Mouse (Mus musculus) urinary bladder, postnatal 10 days (tissue): ENCODE data around the gene Fam155a.
A peak's percentile ranks its signal among the peaks of the same experiment; 100 is the strongest.

Experiments
- DNase-seq: peaks from one replicate; pipeline ENCODE4 v3.0.0; 2022; ENCODE audit warnings: low spot score

The Fam155a gene

GRCm38 (mm10) chr8:9174865-9175565 is 595.9 kb downstream of the Fam155a start:
- peak; percentile 17 for DNase-seq

- no peak for DNase-seq
These were observed 599.1 kb downstream of the Fam155a start for GRCm38 (mm10) chr8:9171848-9172247.

- DNase-seq, result no peak
These were observed 603.0 kb downstream of the Fam155a start for GRCm38 (mm10) chr8:9167995-9168394.

- DNase-seq, result no peak
These were observed 609.4 kb downstream of the Fam155a start for GRCm38 (mm10) chr8:9161606-9162005.

- DNase-seq, result no peak
These were observed 611.6 kb downstream of the Fam155a start for GRCm38 (mm10) chr8:9159322-9159721.

GRCm38 (mm10) chr8:9158652-9159051 is 612.3 kb downstream of the Fam155a start:
- DNase-seq, result no peak

GRCm38 (mm10) chr8:9157141-9157781 is 613.7 kb downstream of the Fam155a start:
- no peak for DNase-seq
